Mouse (Mus musculus) kidney, adult 11 months (tissue): ENCODE measurements around the gene Tnfrsf8.

ENCODE experiments used
- DNase-seq: peaks from one replicate; pipeline ENCODE4 v3.0.0; 2022

Tnfrsf8 gene

GRCm38 (mm10) chr4:145266505-145266904, 48.5 kb downstream of the Tnfrsf8 start:
- DNase-seq = no peak

DNA sequence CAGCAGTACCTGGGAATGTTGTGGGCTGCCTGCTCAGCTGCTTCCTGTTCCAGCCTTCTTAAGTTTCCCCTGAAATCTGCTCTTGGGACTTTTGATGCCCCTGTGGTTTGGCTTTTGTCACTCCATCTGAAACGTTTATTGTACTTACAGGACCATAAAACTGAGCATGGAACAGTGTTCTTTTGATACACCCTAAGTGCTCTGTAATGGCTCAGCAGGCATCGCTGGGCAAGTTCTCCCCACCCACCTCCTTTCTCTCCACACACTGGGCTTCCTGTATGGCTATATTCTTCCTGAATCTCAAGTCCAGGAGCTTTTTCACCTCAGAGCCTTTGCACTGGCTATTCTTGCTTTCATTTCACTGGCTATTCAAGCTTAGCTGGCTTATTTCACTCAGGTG, 50.2 kb downstream of the Tnfrsf8 start:
- DNase-seq = no peak

DNA sequence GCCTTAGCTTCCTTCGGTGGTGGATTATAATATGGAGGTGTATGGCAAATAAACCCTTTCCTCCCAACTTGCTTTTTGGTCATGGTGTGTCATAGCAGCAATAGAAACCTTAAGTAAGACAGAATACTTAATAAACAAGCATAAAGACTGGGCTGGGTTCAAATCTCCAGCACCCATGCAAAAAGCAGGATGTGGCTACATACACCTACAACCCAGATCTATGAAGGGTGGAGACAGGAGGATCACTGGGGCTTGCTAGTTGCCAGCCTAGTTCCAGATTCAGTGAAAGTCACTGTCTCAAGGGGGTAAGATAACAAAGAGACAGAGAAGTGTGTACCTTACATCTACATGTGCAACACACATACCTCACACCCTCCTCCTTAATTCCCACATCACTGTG, 51.4 kb downstream of the Tnfrsf8 start:
- no peak for DNase-seq

DNA sequence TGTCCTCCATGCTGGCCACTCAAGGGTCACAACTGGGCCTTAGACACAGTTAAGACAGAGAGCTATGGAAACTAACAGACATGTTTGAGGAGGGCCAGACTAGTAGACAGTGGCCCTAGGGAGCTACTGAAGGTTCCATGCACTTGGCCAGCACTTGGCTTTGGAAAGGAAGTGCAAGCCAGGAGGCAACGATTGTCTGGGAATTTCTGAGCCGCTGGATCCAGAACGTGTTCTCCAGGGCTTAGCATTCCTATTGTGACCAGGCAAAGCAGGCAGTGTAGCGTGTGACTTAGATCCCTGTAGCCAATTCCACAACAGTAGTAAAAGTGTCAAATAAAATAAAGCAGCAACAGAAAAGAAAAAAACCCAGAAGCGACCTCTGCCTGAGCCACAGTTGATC, 54.2 kb downstream of the Tnfrsf8 start:
- no peak for DNase-seq

DNA sequence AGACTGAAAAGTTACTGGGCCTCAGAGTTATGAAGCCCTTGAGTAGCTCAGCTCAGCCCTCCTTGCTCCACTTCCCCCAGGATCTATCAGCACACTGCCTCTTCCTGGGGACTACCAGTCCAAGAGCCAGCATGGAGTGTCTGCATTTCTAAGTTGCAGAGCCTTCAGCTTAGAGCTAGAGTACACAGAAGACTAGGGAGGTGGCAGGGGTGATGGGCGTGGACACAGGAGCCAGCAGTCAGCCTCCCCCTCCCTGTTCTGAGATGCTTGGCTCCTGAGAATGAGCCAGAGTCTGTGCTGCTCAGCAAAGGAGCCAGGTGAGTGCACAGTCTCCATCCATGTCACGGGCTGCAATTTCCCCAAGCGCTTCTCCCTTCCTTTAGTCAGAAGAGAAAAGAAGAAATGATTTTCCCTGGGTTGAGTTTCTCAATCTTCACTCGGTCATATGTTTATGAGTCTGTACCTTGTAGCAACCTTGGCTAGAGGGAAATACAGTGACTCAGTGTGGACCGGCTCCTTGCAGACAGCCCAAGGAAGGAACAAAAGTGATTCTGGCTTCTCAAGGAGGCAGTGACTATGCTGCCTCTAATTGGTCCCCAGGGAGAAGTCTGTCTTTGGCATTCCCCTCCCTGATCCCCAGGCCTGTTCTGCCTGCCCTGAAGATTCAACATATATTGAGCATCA, 57.1 kb downstream of the Tnfrsf8 start:
- no peak for DNase-seq

- DNase-seq = no peak
These were observed 58.8 kb downstream of the Tnfrsf8 start for GRCm38 (mm10) chr4:145256144-145256543.

- DNase-seq = no peak
These were observed 60.5 kb downstream of the Tnfrsf8 start for GRCm38 (mm10) chr4:145254418-145254817.

DNA sequence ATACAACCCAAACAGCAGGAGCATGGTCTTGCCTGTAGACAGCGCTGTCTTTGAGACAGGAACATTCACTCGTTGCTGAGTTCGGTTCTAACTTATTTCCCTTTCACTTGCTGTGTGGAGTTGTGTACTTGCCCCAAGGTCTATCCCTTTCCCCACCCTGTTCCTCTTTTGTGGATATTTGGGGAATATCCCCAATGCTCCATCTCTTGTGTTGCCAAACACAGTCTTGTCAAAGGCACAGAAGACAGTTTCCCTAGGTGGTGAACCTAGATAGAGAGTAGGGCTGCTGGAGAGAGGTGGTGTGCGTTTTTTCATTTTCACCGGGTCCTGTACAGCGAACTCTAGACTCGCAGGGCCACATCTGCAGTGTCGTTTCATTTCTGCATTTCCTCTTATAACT, 62.4 kb downstream of the Tnfrsf8 start:
- DNase-seq = no peak

GRCm38 (mm10) chr4:145251546-145251945, 63.4 kb downstream of the Tnfrsf8 start:
- no peak for DNase-seq

GRCm38 (mm10) chr4:145250002-145250401, 65.0 kb downstream of the Tnfrsf8 start:
- no peak for DNase-seq

- no peak for DNase-seq
These were observed 67.4 kb downstream of the Tnfrsf8 start for GRCm38 (mm10) chr4:145247556-145247955.

GRCm38 (mm10) chr4:145246173-145247011, 68.6 kb downstream of the Tnfrsf8 start, which contains the start of gene Tnfrsf1b:
TSS of gene Tnfrsf1b (minus strand) at chr4:145246870.
- DNase-seq = peak; percentile 37

DNA sequence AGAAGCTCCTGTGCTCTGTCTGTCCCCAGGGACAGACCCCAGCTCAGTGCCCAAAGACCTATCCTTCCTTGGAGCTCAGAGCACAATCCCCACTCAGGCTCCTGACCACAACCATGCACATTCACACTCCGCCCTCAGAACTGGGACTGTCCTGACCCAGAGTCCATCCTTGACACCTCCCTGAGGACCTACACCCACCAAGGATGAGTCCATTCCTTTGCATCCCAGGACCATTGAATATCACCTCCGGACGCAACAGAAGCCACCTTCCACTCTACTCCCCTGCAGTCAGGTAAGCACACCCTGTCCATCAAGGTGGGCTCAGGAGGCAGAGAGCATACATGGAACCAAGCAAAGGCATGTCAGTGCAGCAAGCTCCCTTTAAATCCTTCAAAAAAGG, 69.4 kb downstream of the Tnfrsf8 start:
- DNase-seq = no peak

DNA sequence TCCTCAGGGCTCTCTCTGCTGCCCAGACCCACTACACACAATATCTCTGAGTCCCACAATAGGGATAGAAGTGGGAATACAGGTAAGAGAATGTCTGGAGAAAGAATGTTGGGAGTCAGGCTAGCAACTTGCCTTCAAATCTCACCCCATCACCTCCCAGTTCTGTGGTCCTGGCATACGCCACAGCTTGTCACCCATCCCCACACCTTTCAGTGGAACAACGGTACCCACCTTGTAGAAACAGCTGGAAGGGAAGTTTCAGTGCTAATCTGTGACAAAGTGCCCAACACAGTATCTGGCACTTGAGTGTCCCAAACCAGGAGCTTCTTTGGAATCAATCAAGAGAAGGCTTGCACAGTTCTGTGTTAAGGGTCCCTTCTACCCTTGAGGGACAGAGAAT, 70.3 kb downstream of the Tnfrsf8 start:
- no peak for DNase-seq

- no peak for DNase-seq
These were observed 72.1 kb downstream of the Tnfrsf8 start for GRCm38 (mm10) chr4:145242719-145243350.

DNA sequence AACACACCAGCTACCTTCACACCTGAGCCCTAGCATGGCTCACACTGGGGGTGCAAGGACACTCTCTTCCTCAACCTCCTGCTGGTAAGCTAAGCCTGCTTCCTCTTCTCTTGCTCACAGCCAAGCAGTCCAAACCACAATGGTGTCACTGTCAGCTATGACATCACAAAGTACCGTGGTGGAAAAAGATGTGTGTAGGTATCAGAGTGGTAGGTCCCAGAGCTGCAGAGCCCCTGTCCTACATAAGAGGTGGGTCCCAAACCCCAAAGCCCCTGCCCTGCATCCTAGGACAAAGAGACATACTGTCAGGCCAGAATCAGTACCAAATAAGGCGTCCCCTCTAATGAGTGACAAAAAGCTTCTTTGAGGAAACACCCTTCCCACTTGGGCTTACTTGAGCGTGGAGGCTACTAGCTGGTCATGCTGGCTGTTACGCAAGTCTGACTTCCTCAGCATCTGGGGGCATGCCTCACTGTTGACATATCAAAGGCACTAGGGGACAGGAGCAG, 74.2 kb downstream of the Tnfrsf8 start:
- peak; percentile 24 for DNase-seq

DNA sequence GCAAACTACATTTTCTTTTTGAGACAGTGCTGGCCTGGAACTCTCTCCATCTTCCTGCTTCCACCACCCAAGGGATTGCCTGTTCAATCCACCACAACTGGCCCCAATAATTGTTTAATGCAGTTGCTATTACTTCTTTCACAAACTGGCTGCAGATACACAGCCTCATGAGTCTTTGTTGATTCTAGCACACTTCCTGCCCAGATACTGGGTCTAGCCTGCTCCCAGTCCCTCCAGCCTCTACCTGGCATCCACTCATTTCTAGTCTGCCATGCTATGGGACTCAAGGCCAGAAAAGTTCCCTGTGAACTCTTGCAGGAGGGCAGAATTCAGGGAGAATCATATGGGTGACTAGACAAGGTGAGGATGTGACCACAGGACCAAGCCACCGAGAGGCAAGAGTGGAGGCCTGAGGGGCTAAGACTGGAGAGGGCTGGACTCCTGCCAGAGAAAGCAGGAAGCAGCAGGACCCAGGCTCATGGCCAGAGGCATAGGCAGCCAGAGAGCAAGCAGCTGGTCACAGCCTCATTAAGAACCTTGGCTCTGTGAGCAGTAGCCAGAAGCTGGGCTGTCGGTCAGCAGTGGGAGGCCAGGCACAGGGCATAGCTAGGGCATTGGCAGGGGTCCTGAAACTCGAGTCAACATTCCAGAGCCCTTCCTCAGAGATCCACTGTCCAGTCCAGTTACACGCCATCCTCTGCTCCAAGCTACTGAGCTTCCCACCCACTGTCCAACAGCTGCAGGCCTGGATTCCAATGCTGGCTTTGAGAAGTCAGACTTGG, 75.7 kb downstream of the Tnfrsf8 start:
- peak; percentile 70 for DNase-seq

GRCm38 (mm10) chr4:145236027-145236426, 78.9 kb downstream of the Tnfrsf8 start:
- DNase-seq = no peak

- DNase-seq = no peak
These were observed 81.3 kb downstream of the Tnfrsf8 start for GRCm38 (mm10) chr4:145233487-145234228.

DNA sequence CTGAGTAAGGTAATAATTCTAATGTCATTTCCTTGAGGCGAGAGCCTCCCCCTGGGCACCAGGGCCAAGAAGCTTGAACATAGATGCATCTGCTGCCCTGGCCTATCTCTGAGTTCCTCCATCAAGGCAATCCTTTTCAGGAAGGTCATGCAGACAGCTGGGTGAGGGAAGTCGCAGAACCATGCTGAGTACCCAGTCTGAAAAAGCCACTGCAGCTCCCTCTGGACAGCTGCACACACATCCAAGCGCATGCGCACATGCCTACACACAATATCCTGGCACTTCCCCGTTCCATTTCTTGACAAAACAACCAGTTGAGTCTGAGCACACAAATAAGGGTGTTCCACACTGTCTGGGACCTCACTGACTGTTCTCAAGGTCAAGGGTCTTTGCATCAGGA, 83.2 kb downstream of the Tnfrsf8 start:
- no peak for DNase-seq

- no peak for DNase-seq
These were observed 84.3 kb downstream of the Tnfrsf8 start for GRCm38 (mm10) chr4:145230647-145231046.
